Mouse (Mus musculus): Measurements from ENCODE around the gene Pak6. TPM values are rescaled to one million over a fixed set of nuclear protein-coding genes. Genes with fewer than 3 reads are reported as not detected.

Pak6 gene
- polyA plus RNA-seq, 1 experiment = 37.5 TPM

GRCm38 (mm10) chr2:118728337-118728736 is 65.2 kb downstream of the Pak6 start, which contains the start of gene Plcb2:
Gene Plcb2 (minus strand): TSS chr2:118728438.
- no peak for TF ChIP-seq GATA1 (IDR thresholded peaks at IDR 0.05; ENCODE audit: low read length)

- no peak for TF ChIP-seq GATA1 (IDR thresholded peaks at IDR 0.05; ENCODE audit: low read length)
Measured at GRCm38 (mm10) chr2:118729194-118729593, 66.1 kb downstream of the Pak6 start.

DNA sequence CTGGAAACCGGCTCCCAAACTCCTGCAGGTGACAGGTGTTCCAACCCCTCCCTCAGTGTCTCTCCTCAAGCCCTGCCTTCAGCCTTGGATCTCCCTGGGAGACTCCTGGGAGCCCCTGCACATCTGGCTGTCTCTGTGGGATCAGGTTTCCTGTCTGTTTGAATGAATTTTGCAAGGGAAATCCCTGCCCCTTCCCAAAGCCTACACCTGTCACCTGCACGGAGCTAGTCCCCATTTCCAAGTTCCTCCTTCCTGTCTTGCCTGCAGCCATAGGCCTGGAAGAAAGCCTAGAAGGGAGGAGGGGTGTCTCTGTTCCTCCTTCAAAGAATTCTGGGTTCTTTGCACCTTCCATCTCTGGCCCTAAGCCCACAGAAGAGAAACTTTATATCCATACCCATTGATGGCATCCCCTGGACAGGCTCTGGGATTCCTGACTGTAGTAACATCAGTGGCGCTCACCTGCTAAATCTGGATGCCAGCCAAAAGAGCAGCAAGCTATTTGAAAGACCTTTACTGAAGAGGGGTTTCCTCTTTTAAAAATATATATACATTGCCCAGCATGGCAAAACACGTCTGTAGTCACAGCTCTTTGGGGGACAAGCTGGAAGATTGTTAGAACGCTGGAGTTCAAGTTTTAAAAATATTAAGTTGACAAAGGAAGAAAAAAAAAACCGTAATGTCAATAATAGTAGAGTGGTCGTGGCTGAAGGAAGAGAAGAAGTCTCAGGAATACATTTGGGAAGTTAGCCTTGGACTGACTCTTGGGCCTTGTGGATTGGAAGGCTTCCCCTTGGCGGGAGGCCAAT is 66.9 kb downstream of the Pak6 start:
- no peak for TF ChIP-seq GATA1 (IDR thresholded peaks at IDR 0.05; ENCODE audit: low read length)

DNA sequence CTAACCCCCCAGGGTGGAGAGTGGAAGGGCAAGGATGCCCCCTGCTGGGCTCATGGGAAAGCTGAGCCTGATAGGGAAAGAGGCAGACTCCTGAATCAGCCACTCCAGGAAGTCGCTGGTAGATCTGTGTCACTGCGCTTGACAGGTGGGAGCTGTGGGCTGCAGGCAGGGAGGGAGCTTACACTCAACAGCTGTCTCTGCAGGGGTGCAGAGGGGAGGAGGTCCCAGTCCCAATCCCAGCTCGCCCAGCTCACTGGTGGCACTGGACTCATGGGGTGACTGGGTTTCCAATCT is 67.5 kb downstream of the Pak6 start:
- TF ChIP-seq GATA1 (IDR thresholded peaks at IDR 0.05; ENCODE audit: low read length) = no peak

DNA sequence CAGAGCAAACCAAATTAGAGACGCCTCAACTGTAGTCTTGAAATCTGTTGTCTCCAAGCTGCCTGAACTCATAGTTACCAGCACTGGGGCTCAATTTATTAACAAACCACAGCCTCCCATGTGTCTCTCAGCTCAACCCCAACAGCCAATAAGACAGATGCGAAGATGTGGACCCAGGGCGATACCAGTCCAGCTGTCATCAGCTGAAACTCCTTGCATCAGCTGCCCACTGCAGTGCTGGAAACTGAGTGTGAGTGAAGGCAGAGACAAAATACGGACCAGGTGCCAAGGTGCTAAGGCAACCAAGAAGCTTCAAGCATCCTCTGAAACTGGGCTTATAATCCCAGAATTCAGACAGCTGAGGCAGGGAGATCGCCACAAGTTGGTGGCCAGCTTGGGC is 68.9 kb downstream of the Pak6 start:
- no peak for TF ChIP-seq GATA1 (IDR thresholded peaks at IDR 0.05; ENCODE audit: low read length)

DNA sequence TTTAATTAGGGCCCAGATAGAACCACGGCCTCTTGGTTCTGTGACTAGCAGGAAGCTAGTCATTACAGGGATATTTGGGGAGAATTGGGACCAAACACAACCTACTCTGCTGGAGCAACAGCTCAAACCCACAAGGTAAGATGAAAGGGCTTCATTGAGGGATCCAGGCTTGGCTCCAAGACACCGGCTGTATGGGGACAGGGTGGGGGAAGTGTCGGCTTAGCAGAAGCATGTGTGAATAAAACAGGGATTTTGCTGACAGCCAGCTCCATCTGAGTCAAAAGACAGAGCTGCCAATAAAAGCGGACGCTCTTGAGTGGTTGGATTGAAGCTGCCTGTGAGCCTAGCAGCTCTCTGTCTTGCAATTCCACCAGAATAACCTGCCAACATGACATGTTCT is 70.2 kb downstream of the Pak6 start:
- TF ChIP-seq GATA1 (IDR thresholded peaks at IDR 0.05; ENCODE audit: low read length) = no peak

DNA sequence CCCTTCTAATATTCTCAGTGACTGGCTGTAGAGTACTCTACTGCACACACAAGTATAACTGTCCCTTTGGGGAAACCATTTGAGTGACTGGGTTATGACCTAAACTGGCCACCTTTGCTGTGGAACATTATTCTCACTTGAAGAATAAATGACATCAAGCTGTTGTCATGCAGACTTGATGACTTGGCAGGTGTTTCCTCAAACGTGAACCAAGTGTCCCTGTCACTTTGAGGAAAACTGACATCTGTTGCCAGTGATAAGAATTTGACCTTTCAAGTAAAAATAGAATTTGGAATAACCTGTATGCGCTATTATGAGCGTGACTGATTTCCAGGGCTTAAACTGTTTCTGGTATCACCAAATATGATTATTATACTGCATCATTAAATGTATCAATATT is 77.2 kb downstream of the Pak6 start:
- no peak for TF ChIP-seq GATA1 (IDR thresholded peaks at IDR 0.05; ENCODE audit: low read length)

DNA sequence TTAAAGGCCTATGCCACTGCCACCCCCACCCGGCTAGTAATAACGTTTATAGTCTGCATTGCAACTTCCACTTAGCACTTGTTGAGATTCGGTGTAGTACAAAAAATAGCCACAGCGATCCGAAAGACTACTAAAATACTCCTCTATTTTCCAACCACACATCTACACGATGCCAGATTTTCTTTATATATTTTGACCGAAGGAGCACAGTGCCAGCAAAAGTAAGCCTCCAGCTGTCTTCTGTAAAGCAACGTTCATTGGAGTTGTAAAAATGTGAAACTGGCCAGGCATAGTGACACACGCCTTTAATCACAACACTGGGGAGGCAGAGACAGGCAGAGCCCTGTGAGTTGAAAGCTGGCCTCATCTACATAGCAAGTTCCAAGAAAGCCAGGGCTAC is 78.1 kb downstream of the Pak6 start:
- TF ChIP-seq GATA1 (IDR thresholded peaks at IDR 0.05; ENCODE audit: low read length) = no peak

DNA sequence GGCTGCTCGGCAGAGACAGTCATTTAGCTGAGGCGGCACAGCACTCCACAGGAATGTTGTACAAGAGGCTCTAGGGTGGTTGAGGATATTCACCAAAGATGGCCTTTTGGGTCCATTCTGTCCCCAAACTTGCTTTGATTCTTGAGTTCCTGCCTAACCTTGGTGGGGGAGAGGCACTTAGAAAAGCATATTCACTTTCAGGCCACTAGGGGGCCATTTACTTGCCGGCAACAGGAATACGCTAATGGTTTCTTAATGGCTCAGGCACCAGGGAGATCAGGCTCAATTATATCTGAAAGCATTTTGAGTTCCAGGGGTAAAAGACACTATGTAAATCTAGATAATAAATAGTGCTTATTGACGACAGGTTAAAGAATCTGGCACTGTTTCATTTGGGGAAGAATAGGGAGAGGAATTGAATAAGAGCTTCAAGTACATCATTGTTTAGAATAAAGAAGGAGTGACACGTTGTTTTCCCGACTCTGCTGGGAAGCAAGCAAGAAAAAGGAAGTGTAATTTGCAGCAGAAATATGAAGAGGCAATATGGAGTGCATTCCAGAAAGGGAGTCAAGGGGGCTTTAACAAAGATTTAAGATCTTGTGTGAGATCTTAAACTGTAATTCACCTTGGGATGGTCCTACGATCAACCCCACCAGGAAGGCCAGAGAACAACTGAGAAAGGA is 80.3 kb downstream of the Pak6 start:
- TF ChIP-seq GATA1 (IDR thresholded peaks at IDR 0.05; ENCODE audit: low read length) = no peak

DNA sequence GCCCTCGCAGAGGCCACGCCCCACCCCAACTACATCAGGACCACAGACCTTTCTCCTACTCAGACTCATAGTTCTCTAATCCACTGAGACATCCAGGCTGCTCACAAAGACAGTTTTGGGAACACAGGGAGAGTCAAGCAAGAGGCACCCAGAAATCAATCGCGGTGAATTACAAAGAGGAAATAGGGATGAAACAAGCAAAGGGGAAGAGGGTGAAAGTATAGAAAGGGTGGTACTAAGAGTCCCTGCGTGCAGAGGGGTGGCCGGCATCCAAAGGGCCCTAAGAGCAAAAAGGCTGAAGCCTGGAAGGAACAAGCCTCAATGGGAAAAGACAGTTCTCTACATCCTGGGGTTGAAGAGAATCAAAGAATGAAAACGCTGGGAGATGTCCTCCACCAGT is 81.5 kb downstream of the Pak6 start:
- no peak for TF ChIP-seq GATA1 (IDR thresholded peaks at IDR 0.05; ENCODE audit: low read length)

DNA sequence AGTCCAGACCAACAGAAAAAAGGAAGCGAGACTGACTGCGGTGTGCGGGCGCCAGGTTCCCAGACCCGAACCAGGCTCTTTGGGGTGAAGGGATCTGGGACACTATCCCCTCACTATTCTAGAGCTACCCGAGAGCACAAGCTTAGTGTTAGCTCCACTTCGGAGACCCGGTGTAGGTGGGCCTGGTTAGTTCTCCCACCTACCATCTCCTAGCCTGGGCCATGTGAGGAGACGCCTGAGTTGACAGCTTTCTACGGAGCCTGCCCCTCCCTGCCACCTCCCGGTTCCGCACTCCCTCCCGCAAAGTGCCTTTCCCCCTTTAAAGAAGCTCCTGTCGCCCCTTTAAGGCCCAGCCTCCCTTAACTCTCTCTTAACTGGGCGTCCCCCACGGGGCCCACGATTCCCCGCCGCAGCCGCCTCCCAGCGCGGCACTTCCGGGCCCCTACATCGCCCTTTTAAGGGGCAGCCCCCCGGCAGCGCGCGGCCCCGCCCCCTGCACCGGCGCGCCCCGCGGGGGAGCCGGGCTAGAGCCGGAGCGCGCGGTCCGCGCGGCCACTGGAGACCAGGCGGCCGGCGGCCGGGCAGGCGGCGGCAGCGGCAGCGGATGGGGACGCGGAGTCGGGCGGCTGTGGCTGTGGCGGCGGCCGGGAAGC is 82.3 kb downstream of the Pak6 start, which contains the start of gene Inafm2:
Gene Inafm2 (plus strand): TSS at position 527 of the 653 bp plus-strand sequence.
- TF ChIP-seq GATA1 (IDR thresholded peaks at IDR 0.05; ENCODE audit: low read length) = no peak

- no peak for TF ChIP-seq GATA1 (IDR thresholded peaks at IDR 0.05; ENCODE audit: low read length)
Measured at GRCm38 (mm10) chr2:118745915-118746901, 83.1 kb downstream of the Pak6 start.

DNA sequence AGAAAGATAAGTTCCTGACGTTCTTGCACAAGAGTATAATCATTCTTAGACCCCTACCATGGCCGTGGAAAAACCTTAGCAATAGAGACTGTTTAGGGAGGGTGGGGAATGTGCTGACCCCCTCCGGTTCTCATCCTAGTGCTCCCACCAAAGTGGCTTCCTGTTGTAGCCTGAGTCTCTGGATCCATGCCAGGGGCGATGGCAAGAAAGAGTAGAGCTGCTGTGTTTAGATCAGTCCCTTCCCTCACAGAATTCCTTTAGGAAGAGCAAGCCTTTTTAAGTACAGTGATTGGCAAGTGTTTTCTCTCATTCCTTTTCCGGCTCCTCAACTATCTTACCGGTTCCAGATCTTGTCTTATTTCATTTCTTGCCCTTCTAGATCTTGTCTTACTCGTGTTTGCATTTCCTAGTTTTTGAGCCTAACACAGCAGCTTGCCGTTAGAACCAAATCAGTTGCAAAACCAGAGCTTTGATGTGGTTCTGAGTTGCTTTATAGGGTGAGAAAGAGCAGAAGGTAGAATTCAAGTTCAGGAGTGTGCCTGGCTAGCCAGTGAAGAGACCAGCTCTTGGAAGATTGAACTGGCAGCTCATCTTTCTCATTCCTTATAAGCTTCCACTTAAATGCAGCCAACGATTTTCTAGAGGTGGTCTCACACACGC is 84.3 kb downstream of the Pak6 start:
- no peak for TF ChIP-seq GATA1 (IDR thresholded peaks at IDR 0.05; ENCODE audit: low read length)

Other genes with a start within 250 kb of the Pak6 start
- 23.6 and 77.0 TPM in 2 replicates for gene Srp14, start 183.6 kb upstream of the Pak6 start, polyA plus RNA-seq (2012)
- gene Bmf, start 113.6 kb upstream of the Pak6 start, polyA plus RNA-seq (2012) = not detected in 2 replicates
- 31.5 and 36.2 TPM in 2 replicates for gene Bub1b, start 65.1 kb upstream of the Pak6 start, polyA plus RNA-seq (2012)
- not detected in 2 replicates for gene Ankrd63, start 40.7 kb downstream of the Pak6 start, polyA plus RNA-seq (2012)
- gene Plcb2, start 65.1 kb downstream of the Pak6 start, polyA plus RNA-seq (2012) = 0.25 and 0.35 TPM in 2 replicates
- 19.7 and 23.8 TPM in 2 replicates for gene Inafm2, start 82.5 kb downstream of the Pak6 start, polyA plus RNA-seq (2012)
- 0.03 TPM in 1 of 2 replicates, not detected in the other for gene Ccdc9b, start 99.4 kb downstream of the Pak6 start, polyA plus RNA-seq (2012)
- not detected in 2 replicates for gene Phgr1, start 109.5 kb downstream of the Pak6 start, polyA plus RNA-seq (2012)
- 0.02 and 0.03 TPM in 2 replicates for gene Disp2, start 116.4 kb downstream of the Pak6 start, polyA plus RNA-seq (2012)
- 100 and 129 TPM in 2 replicates for gene Knstrn, start 150.7 kb downstream of the Pak6 start, polyA plus RNA-seq (2012)
- 4.7 and 10.5 TPM in 2 replicates for gene Ivd, start 198.7 kb downstream of the Pak6 start, polyA plus RNA-seq (2012)
- gene Bahd1, start 237.1 kb downstream of the Pak6 start, polyA plus RNA-seq (2012) = 60.4 and 68.6 TPM in 2 replicates

Measured in G1E-ER4 (cell line).